Mouse (Mus musculus): ENCODE data around the gene Ddhd1. TPM values are rescaled to one million over a fixed set of nuclear protein-coding genes. Genes with fewer than 3 reads are reported as not detected.

Ddhd1 gene
- total RNA-seq, 1 experiment: 12.4 TPM

- Histone ChIP-seq H3K4me3 (ENCODE audit: insufficient read depth in 1 of 2, low read depth in 1 of 2, low read length in 2 of 2, poor library complexity in 1 of 2, severe bottlenecking in 1 of 2) (no peak overlapping the region), H3K9me3 (ENCODE audit: control insufficient read depth, insufficient read depth, low read depth, low read length) (no peaks in the 10 kb centered on the region), H3K4me1 (ENCODE audit: control insufficient read depth in 2 of 2, insufficient read depth in 2 of 2, low read length in 2 of 2, poor library complexity in 1 of 2) (peaks cover 0 to 7% of the 10 kb centered on the region in 2 experiments; a peak in 1 of 4 replicates), H3K9ac (ENCODE audit: insufficient read depth, low read depth, low read length, poor library complexity, severe bottlenecking) (no peak overlapping the region), H3K36me3 (ENCODE audit: control insufficient read depth, insufficient read depth, low read length, poor library complexity, severe bottlenecking) (no peaks in the 10 kb centered on the region), H3K27ac (ENCODE audit: insufficient read depth, low read depth, low read length, poor library complexity, severe bottlenecking) (no peak overlapping the region)
- no peak for TF ChIP-seq ZNF384 (IDR thresholded peaks at IDR 0.05; ENCODE audit: low read depth, low read length)
- no peak for TF ChIP-seq ZC3H11A (IDR thresholded peaks at IDR 0.05; ENCODE audit: borderline replicate concordance, low read depth, low read length)
- no peak for TF ChIP-seq CHD2 (IDR thresholded peaks at IDR 0.05; ENCODE audit: low read depth, low read length)
- TF ChIP-seq HCFC1 (IDR thresholded peaks at IDR 0.05; ENCODE audit: borderline replicate concordance, insufficient read depth, low read length): no peak
- TF ChIP-seq MAFK (IDR thresholded peaks at IDR 0.05; ENCODE audit: insufficient read depth, low read depth, low read length): no peak
- in situ Hi-C loops (cut with MboI; ENCODE audit: low sequenced_read_pairs in 2 of 2, unreplicated experiment in 2 of 2): no loop called here
- DNase-seq (ENCODE audit: low read depth, low spot score): no peak
These were observed 107.8 kb downstream of the Ddhd1 start for GRCm38 (mm10) chr14:45550010-45550647.

DNA sequence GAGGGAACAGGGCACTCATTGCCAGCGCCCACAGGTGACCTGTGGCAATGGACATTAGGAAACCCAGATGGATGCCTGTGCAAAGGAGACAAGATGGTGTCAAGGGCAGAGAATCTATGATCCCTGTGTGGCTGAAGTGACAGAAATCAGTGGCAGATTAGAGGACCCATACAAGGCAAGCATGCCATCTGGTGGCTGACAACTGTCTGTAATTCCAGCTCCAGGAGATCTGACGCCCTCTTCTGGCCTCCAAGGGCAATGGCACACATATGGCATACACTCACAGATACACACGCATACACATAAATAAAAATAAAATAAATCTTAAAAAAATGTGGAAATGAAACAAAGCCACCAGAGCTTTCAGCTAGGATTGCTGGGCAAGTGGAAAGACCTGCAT is 109.8 kb downstream of the Ddhd1 start:
- Histone ChIP-seq H3K9ac (ENCODE audit: insufficient read depth, low read depth, low read length, poor library complexity, severe bottlenecking) (no peak overlapping the region), H3K9me3 (ENCODE audit: control insufficient read depth, insufficient read depth, low read depth, low read length) (no peaks in the 10 kb centered on the region), H3K4me3 (ENCODE audit: insufficient read depth in 1 of 2, low read depth in 1 of 2, low read length in 2 of 2, poor library complexity in 1 of 2, severe bottlenecking in 1 of 2) (no peak overlapping the region), H3K36me3 (ENCODE audit: control insufficient read depth, insufficient read depth, low read length, poor library complexity, severe bottlenecking) (no peaks in the 10 kb centered on the region), H3K4me1 (ENCODE audit: control insufficient read depth in 2 of 2, insufficient read depth in 2 of 2, low read length in 2 of 2, poor library complexity in 1 of 2) (peaks cover 0 to 7% of the 10 kb centered on the region in 2 experiments; a peak in 2 of 4 replicates), H3K27ac (ENCODE audit: insufficient read depth, low read depth, low read length, poor library complexity, severe bottlenecking) (no peak overlapping the region)
- no peak for TF ChIP-seq CHD2 (IDR thresholded peaks at IDR 0.05; ENCODE audit: low read depth, low read length)
- no peak; the same call in 1 of the 2 replicates for TF ChIP-seq ZNF384 (IDR thresholded peaks at IDR 0.05; ENCODE audit: low read depth, low read length)
- no peak for TF ChIP-seq MAFK (IDR thresholded peaks at IDR 0.05; ENCODE audit: insufficient read depth, low read depth, low read length)
- TF ChIP-seq HCFC1 (IDR thresholded peaks at IDR 0.05; ENCODE audit: borderline replicate concordance, insufficient read depth, low read length): peak; percentile 48; the same call in 1 of the 2 replicates
- peak; percentile 67; the same call in 1 of the 2 replicates for TF ChIP-seq ZC3H11A (IDR thresholded peaks at IDR 0.05; ENCODE audit: borderline replicate concordance, low read depth, low read length)
- in situ Hi-C loops (cut with MboI; ENCODE audit: low sequenced_read_pairs in 2 of 2, unreplicated experiment in 2 of 2): no loop called here
- no peak for DNase-seq (ENCODE audit: low read depth, low spot score)

GRCm38 (mm10) chr14:45544905-45545304 is 113.0 kb downstream of the Ddhd1 start:
- in situ Hi-C loops (cut with MboI; ENCODE audit: low sequenced_read_pairs in 2 of 2, unreplicated experiment in 2 of 2): no loop called here
- H3K9me3 ChIP-seq (ENCODE audit: control insufficient read depth, insufficient read depth, low read depth, low read length): no peaks in the 10 kb centered on the region

DNA sequence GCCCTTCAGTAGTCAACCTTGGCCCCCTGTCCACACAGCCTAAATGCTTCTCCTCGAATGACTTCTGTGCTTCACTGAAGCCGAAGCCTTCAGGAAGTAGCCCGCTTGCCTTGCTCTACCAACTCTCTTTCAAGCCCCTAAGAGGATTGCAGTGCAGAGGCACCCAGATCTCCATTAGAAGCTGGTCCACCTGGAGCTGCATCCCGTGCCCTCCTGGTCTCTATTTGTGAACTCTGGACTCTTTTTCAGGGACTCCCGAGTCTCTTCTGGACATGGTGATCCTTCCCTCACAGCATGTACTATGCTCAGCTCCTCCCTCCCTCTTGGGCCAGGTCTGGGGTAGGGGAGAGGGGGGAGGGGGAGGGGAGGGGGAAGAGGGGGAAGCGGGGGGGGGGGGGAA is 113.9 kb downstream of the Ddhd1 start:
- no peak for DNase-seq (ENCODE audit: low read depth, low spot score)
- Histone ChIP-seq H3K9ac (ENCODE audit: insufficient read depth, low read depth, low read length, poor library complexity, severe bottlenecking) (no peak overlapping the region), H3K27ac (ENCODE audit: insufficient read depth, low read depth, low read length, poor library complexity, severe bottlenecking) (no peak overlapping the region), H3K4me3 (ENCODE audit: insufficient read depth in 1 of 2, low read depth in 1 of 2, low read length in 2 of 2, poor library complexity in 1 of 2, severe bottlenecking in 1 of 2) (no peak overlapping the region), H3K4me1 (ENCODE audit: control insufficient read depth in 2 of 2, insufficient read depth in 2 of 2, low read length in 2 of 2, poor library complexity in 1 of 2) (peaks cover 2 to 11% of the 10 kb centered on the region in 2 experiments), H3K9me3 (ENCODE audit: control insufficient read depth, insufficient read depth, low read depth, low read length) (no peaks in the 10 kb centered on the region), H3K36me3 (ENCODE audit: control insufficient read depth, insufficient read depth, low read length, poor library complexity, severe bottlenecking) (no peaks in the 10 kb centered on the region)
- in situ Hi-C loops (cut with MboI; ENCODE audit: low sequenced_read_pairs in 2 of 2, unreplicated experiment in 2 of 2): no loop called here
- TF ChIP-seq CHD2 (IDR thresholded peaks at IDR 0.05; ENCODE audit: low read depth, low read length) (no peak), HCFC1 (IDR thresholded peaks at IDR 0.05; ENCODE audit: borderline replicate concordance, insufficient read depth, low read length) (no peak), ZNF384 (IDR thresholded peaks at IDR 0.05; ENCODE audit: low read depth, low read length) (no peak), ZC3H11A (IDR thresholded peaks at IDR 0.05; ENCODE audit: borderline replicate concordance, low read depth, low read length) (no peak), MAFK (IDR thresholded peaks at IDR 0.05; ENCODE audit: insufficient read depth, low read depth, low read length) (no peak)

More at GRCm38 (mm10) chr14:45544905-45545304, 113.0 kb downstream of the Ddhd1 start:
- Histone ChIP-seq H3K9ac (ENCODE audit: insufficient read depth, low read depth, low read length, poor library complexity, severe bottlenecking) (no peak overlapping the region), H3K4me1 (ENCODE audit: control insufficient read depth in 2 of 2, insufficient read depth in 2 of 2, low read length in 2 of 2, poor library complexity in 1 of 2) (peaks cover 0 to 6% of the 10 kb centered on the region in 2 experiments; a peak in 3 of 4 replicates), H3K4me3 (ENCODE audit: insufficient read depth in 1 of 2, low read depth in 1 of 2, low read length in 2 of 2, poor library complexity in 1 of 2, severe bottlenecking in 1 of 2) (no peak overlapping the region), H3K36me3 (ENCODE audit: control insufficient read depth, insufficient read depth, low read length, poor library complexity, severe bottlenecking) (no peaks in the 10 kb centered on the region), H3K27ac (ENCODE audit: insufficient read depth, low read depth, low read length, poor library complexity, severe bottlenecking) (no peak overlapping the region)
- no peak for TF ChIP-seq HCFC1 (IDR thresholded peaks at IDR 0.05; ENCODE audit: borderline replicate concordance, insufficient read depth, low read length)
- no peak for TF ChIP-seq ZC3H11A (IDR thresholded peaks at IDR 0.05; ENCODE audit: borderline replicate concordance, low read depth, low read length)
- no peak for TF ChIP-seq MAFK (IDR thresholded peaks at IDR 0.05; ENCODE audit: insufficient read depth, low read depth, low read length)
- no peak for TF ChIP-seq ZNF384 (IDR thresholded peaks at IDR 0.05; ENCODE audit: low read depth, low read length)
- no peak for TF ChIP-seq CHD2 (IDR thresholded peaks at IDR 0.05; ENCODE audit: low read depth, low read length)
- DNase-seq (ENCODE audit: low read depth, low spot score): no peak
